Mouse (Mus musculus) thymus, postnatal 4 days (tissue): ENCODE results near the gene Ube3a.

ENCODE experiments used
- DNase-seq: peaks from one replicate; pipeline ENCODE4 v3.0.0; 2021

The Ube3a gene

GRCm38 (mm10) chr7:59228045-59228865 lies at the start of gene Ube3a:
TSS of gene Ube3a (plus strand) at chr7:59228750.
- peak; percentile 96 for DNase-seq

- no peak for DNase-seq
Measured at GRCm38 (mm10) chr7:59192831-59193230, 35.7 kb upstream of the Ube3a start.

- no peak for DNase-seq
Measured at GRCm38 (mm10) chr7:59214911-59215310, 13.6 kb upstream of the Ube3a start.

- no peak for DNase-seq
Measured at GRCm38 (mm10) chr7:59221244-59221643, 7.3 kb upstream of the Ube3a start.

GRCm38 (mm10) chr7:59228866-59229182 lies 274 bp downstream of the Ube3a start:
- DNase-seq = peak; percentile 90

GRCm38 (mm10) chr7:59229183-59229911 lies 797 bp downstream of the Ube3a start:
- DNase-seq = peak; percentile 74

- no peak for DNase-seq
Measured at GRCm38 (mm10) chr7:59230304-59230703, 1.8 kb downstream of the Ube3a start.

GRCm38 (mm10) chr7:59230768-59231167 lies 2.2 kb downstream of the Ube3a start:
- DNase-seq = no peak

GRCm38 (mm10) chr7:59231960-59232359 lies 3.4 kb downstream of the Ube3a start:
- no peak for DNase-seq

- DNase-seq = no peak
Measured at GRCm38 (mm10) chr7:59234773-59235401, 6.3 kb downstream of the Ube3a start.

- DNase-seq = no peak
Measured at GRCm38 (mm10) chr7:59243257-59243656, 14.7 kb downstream of the Ube3a start.

GRCm38 (mm10) chr7:59245541-59245940 lies 17.0 kb downstream of the Ube3a start:
- peak; percentile 37 for DNase-seq

GRCm38 (mm10) chr7:59253373-59253772 lies 24.8 kb downstream of the Ube3a start:
- no peak for DNase-seq

- no peak for DNase-seq
Measured at GRCm38 (mm10) chr7:59265538-59265937, 37.0 kb downstream of the Ube3a start.

- no peak for DNase-seq
Measured at GRCm38 (mm10) chr7:59271775-59272174, 43.2 kb downstream of the Ube3a start.

- no peak for DNase-seq
Measured at GRCm38 (mm10) chr7:59312576-59312975, 84.0 kb downstream of the Ube3a start.

GRCm38 (mm10) chr7:59322759-59323158 lies 94.2 kb downstream of the Ube3a start:
- no peak for DNase-seq
